Mouse (Mus musculus) bone marrow, adult 2 months (tissue): ENCODE results near the gene 4930404N11Rik.

Experiments used
- CTCF ChIP-seq: fragments of 200-500 bp; IDR thresholded peaks from 2 replicates; pipeline ENCODE4 v1.5.1; 2011; ENCODE audit warnings: low read length, control low read depth; ENCODE audit not compliant: control insufficient read depth, insufficient read depth
- POLR2A ChIP-seq: fragments of 200-500 bp; IDR thresholded peaks from 2 replicates; pipeline ENCODE4 v1.6.1; 2011; ENCODE audit warnings: low read depth, mild to moderate bottlenecking, control low read depth, low read length, borderline replicate concordance; ENCODE audit not compliant: control insufficient read depth

DNA sequence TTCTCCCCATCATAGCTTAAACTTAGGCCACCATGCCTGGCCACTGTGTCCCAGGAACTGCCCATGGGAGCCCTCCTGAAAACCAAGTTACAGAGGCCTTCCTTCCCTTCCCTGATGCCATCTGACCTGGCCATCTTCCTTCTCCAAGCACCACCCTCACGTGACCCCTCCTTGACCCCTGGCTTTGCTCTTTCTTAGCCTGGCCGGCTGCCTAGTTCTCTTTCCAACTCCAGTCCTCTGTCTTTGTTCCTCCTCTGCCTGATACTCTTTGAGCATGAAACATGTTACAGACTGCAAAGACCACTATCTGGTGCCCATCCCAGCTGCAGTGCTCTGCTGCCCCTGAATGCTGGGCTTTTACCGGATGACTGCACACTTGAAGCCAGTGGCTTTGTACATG, 23.8 kb upstream of the 4930404N11Rik start:
- TF ChIP-seq CTCF (no peak), POLR2A (no peak)
